Mouse (Mus musculus): ENCODE measurements around the gene Gpx7. TPM values are rescaled to one million over a fixed set of nuclear protein-coding genes. Genes with fewer than 3 reads are reported as not detected.

Gpx7 gene
- polyA plus RNA-seq (2012; rRNA removed; ENCODE audit: low replicate concordance): 1.6 and 4.5 TPM in 2 replicates

DNA sequence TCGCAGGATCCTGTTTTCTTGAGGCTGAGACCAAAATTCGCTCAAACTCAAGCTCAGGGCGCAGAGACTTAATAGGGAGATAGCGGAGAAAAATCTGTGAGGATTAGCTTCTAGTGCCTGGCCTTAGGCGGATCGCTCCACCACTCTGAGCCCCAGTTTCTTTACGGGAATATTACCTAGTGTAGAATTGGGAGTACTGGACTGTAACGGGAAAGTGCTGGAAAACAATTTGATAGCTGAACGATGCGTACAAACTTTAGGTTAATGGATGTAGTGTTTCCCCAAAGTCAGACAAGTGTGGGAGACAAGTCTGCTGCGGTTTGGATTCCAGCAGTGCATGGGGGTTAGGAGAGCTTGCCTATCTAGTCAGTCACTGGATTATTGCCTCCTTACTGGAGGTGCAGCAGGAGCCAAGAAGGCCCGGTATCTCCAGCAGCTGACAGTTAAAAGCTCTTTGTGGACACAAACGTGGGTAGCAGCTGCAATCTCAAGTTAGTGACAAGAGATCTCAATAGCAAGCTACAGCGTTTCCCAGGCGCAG is at the start of gene Gpx7:
Gpx7 (minus strand) TSS at position 101 of the 541 bp plus-strand sequence.

DNA sequence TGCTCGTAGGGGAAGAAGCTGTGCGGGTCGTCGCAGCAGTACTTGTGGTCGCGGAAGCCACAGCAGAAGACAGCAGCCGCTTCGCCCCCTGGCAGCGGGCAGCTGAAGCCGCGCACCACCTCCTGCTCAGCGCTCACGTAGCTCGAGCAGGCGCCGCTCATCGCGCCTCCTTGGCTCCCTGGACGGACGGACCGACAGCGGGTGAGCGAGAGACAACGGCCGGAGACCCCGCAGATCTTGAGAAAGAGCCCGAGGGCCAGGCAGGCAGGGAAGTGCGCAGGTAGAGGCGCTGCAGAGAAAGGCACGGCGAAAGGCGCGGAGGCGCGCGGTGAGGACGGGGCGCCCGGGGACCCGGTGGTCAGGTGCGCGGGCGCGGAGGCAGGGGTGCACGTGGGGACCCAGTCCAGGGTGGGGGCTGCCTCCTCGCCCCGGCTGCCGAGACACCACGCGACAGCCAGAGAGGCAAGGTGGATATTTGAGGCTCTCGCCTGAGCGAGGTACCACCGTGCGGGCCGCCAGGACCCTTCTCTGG is 23.5 kb downstream of the Gpx7 start, which contains the start of gene Shisal2a:
Shisal2a (minus strand) TSS at position 167 of the 532 bp plus-strand sequence.

Other genes starting within 250 kb of the Gpx7 start
- 34.1 and 51.8 TPM in 2 replicates for gene Echdc2, start 241.5 kb downstream of the Gpx7 start, polyA plus RNA-seq (2012; rRNA removed; ENCODE audit: low replicate concordance)
- gene Zyg11a, start 188.9 kb downstream of the Gpx7 start, polyA plus RNA-seq (2012; rRNA removed; ENCODE audit: low replicate concordance): 1.2 and 2.8 TPM in 2 replicates
- gene Zyg11b, start 105.9 kb downstream of the Gpx7 start, polyA plus RNA-seq (2012; rRNA removed; ENCODE audit: low replicate concordance): 2.2 and 2.4 TPM in 2 replicates
- gene Coa7, start 78.8 kb downstream of the Gpx7 start, polyA plus RNA-seq (2012; rRNA removed; ENCODE audit: low replicate concordance): 9.7 and 12.7 TPM in 2 replicates
- 0.32 TPM in 1 of 2 replicates, not detected in the other for gene Shisal2a, start 23.6 kb downstream of the Gpx7 start, polyA plus RNA-seq (2012; rRNA removed; ENCODE audit: low replicate concordance)
- 5.4 and 8.7 TPM in 2 replicates for gene Tut4, start 52.5 kb upstream of the Gpx7 start, polyA plus RNA-seq (2012; rRNA removed; ENCODE audit: low replicate concordance)
- 0.61 and 0.88 TPM in 2 replicates for gene Prpf38a, start 172.4 kb upstream of the Gpx7 start, polyA plus RNA-seq (2012; rRNA removed; ENCODE audit: low replicate concordance)
- gene Orc1, start 172.5 kb upstream of the Gpx7 start, polyA plus RNA-seq (2012; rRNA removed; ENCODE audit: low replicate concordance): 0.27 and 0.39 TPM in 2 replicates
- gene Cc2d1b, start 213.0 kb upstream of the Gpx7 start, polyA plus RNA-seq (2012; rRNA removed; ENCODE audit: low replicate concordance): 13.9 and 15.0 TPM in 2 replicates